Mouse (Mus musculus) skeletal muscle tissue, adult 2 months (tissue): Measurements from ENCODE around the gene Rph3al.

Experiments
- DNase-seq: peaks from one replicate; pipeline ENCODE4 v3.0.0-alpha.2; 2012; ENCODE audit warnings: low read depth, low spot score

The Rph3al gene

GRCm38 (mm10) chr11:75950459-75950858 is 12.2 kb upstream of the Rph3al start:
- DNase-seq: no peak

GRCm38 (mm10) chr11:75948789-75949188 is 10.6 kb upstream of the Rph3al start:
- DNase-seq: no peak

- no peak for DNase-seq
Observed at GRCm38 (mm10) chr11:75947223-75947622, 9.0 kb upstream of the Rph3al start.

GRCm38 (mm10) chr11:75945805-75946450 is 7.7 kb upstream of the Rph3al start:
- no peak for DNase-seq

- DNase-seq: no peak
Observed at GRCm38 (mm10) chr11:75937370-75937871, 808 bp downstream of the Rph3al start.

GRCm38 (mm10) chr11:75935819-75936430 is 2.3 kb downstream of the Rph3al start:
- peak; percentile 69 for DNase-seq

GRCm38 (mm10) chr11:75934425-75934824 is 3.8 kb downstream of the Rph3al start:
- no peak for DNase-seq

GRCm38 (mm10) chr11:75933371-75933770 is 4.9 kb downstream of the Rph3al start:
- no peak for DNase-seq

- DNase-seq: no peak
Observed at GRCm38 (mm10) chr11:75930911-75931678, 7.1 kb downstream of the Rph3al start.

- no peak for DNase-seq
Observed at GRCm38 (mm10) chr11:75930208-75930607, 8.0 kb downstream of the Rph3al start.

GRCm38 (mm10) chr11:75927881-75928280 is 10.3 kb downstream of the Rph3al start:
- no peak for DNase-seq

GRCm38 (mm10) chr11:75926431-75927312 is 11.6 kb downstream of the Rph3al start:
- DNase-seq: peak; percentile 43

GRCm38 (mm10) chr11:75925801-75926200 is 12.4 kb downstream of the Rph3al start:
- no peak for DNase-seq

- no peak for DNase-seq
Observed at GRCm38 (mm10) chr11:75922741-75923140, 15.5 kb downstream of the Rph3al start.

GRCm38 (mm10) chr11:75919139-75919538 is 19.1 kb downstream of the Rph3al start:
- DNase-seq: no peak

GRCm38 (mm10) chr11:75917340-75917739 is 20.9 kb downstream of the Rph3al start:
- no peak for DNase-seq

GRCm38 (mm10) chr11:75913953-75914352 is 24.3 kb downstream of the Rph3al start:
- no peak for DNase-seq

- DNase-seq: peak; percentile 54
Observed at GRCm38 (mm10) chr11:75912944-75913657, 25.1 kb downstream of the Rph3al start.

- DNase-seq: no peak
Observed at GRCm38 (mm10) chr11:75911962-75912361, 26.3 kb downstream of the Rph3al start.

- DNase-seq: no peak
Observed at GRCm38 (mm10) chr11:75909702-75910429, 28.4 kb downstream of the Rph3al start.
